Mouse (Mus musculus): ENCODE measurements at regions not wholly inside any gene's neighbourhood (a gene's known extent, or its start where the extent isn't known, plus 50 kb on each side); places are given as distances from the start of the nearest gene placed in this dataset.

DNA sequence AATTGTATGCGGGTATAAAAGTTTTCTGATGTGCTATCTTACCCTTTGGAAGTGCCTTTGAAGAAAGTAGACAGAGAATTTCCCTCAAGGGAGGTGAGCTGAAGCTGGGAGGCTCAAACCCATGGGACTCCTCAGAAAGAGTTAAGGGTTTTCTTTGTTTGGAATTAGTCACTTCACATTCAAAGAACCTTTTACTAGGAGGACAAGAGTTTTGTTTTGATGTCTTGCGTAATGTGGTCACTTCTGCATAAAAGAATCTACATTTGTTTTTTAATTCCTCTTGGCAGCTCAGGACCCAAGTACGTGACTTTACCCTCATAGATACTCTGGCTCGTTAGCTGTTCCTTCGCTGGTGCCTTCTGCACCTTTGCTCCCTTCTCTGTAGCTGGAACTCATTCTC, 511.1 kb upstream of the Sox9 start:
- TF ChIP-seq POLR2A (IDR thresholded peaks at IDR 0.05; ENCODE audit: extremely low read depth, insufficient read depth, low read length) (no peak), CTCF (IDR thresholded peaks at IDR 0.05; ENCODE audit: low read depth, low read length) (no peak)
